Mouse (Mus musculus): ENCODE measurements around the gene Ank2. TPM values are rescaled to one million over a fixed set of nuclear protein-coding genes. Genes with fewer than 3 reads are reported as not detected.

Gene Ank2
- polyA plus RNA-seq, 1 experiment from 2014 or later, result 157 TPM

DNA sequence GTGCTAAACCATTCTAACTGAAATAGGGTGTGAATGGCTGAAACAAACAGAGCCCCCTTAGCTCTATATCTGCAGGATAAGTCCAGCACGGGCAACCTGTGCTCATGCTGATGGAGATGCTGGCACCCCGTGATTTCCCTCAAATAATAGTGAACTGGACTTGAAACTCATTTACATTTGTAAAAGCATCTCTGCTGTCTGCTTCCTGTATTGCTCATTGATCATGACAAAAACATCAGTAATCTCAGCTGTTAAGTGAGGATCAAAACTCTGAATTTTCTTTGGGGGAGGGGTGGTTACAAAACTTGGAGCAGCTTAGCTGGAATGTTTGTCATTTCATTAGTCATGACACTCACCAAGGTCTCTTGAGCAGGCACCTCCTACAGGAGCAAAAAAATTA is 533.4 kb downstream of the Ank2 start:
- Histone ChIP-seq H3K27ac (replicated peaks) (no peak overlapping the region), H3K9ac (no peak overlapping the region), H3K4me3 (no peak overlapping the region), H3K27me3 (no peaks in the 10 kb centered on the region), H3K36me3 (peaks cover 41% of the 10 kb centered on the region), H3K9me3 (no peaks in the 10 kb centered on the region), H3K4me1 (replicated peaks) (no peaks in the 10 kb centered on the region), H3K4me2 (no peak overlapping the region)
- ATAC-seq (ENCODE audit: low FRiP score, low read depth), result no peak
- WGBS, result 69% methylated on average over 2 of the region's 2 CpGs

DNA sequence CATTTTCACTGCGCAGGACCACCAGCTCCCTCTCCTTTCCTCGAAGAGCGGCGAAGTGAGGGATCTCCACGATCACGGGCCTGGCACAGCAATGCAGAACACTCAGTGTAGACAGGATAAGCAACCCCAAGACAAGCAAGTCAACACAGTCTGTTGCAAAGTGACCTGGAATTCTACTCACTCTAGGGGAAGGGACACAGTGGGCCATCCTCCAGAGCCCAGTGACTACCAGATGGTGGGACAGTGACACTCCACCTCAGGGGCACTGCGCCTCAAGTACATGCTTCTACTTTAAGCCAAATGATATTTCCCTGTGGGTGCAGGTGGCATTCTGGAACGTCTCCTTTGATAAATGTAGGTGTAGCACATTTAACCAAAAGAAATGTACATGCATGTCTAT is 536.8 kb downstream of the Ank2 start:
- H3K27me3 ChIP-seq, result no peaks in the 10 kb centered on the region
- ATAC-seq (ENCODE audit: low FRiP score, low read depth), result no peak
- H3K9ac ChIP-seq, result no peak overlapping the region
- no peak overlapping the region for H3K27ac ChIP-seq (replicated peaks)
- peaks cover 59% of the 10 kb centered on the region for H3K36me3 ChIP-seq
- no peak overlapping the region for H3K4me3 ChIP-seq
- 93% methylated on average over 8 of the region's 8 CpGs for WGBS
- H3K4me2 ChIP-seq, result no peak overlapping the region
- no peaks in the 10 kb centered on the region for H3K9me3 ChIP-seq
- H3K4me1 ChIP-seq (replicated peaks), result no peaks in the 10 kb centered on the region

DNA sequence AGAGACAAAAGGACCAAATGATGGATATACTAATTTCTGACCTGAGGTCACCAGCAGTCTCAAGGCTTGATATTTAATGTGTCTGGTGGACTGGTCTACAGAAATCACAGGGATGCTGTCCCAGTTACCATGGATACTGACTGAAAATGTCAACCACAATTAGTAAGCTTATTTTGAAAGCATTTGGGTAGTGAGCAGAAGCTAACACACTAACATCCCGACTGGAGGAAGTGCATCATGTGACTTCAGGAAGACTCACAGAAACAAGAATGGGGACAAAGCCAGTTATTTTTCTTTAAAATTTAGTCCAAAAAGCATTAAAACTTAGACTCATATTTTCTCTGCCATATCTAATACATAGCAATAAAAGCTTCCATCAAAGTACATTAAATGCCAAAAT is 546.5 kb downstream of the Ank2 start:
- no peak for ATAC-seq (ENCODE audit: low FRiP score, low read depth)
- Histone ChIP-seq H3K9ac (no peak overlapping the region), H3K27ac (replicated peaks) (no peak overlapping the region), H3K36me3 (peaks cover 54% of the 10 kb centered on the region), H3K4me1 (replicated peaks) (no peaks in the 10 kb centered on the region), H3K4me3 (no peak overlapping the region), H3K4me2 (no peak overlapping the region), H3K9me3 (no peaks in the 10 kb centered on the region), H3K27me3 (no peaks in the 10 kb centered on the region)
- 23% methylated on average over 1 of the region's 1 CpGs for WGBS

DNA sequence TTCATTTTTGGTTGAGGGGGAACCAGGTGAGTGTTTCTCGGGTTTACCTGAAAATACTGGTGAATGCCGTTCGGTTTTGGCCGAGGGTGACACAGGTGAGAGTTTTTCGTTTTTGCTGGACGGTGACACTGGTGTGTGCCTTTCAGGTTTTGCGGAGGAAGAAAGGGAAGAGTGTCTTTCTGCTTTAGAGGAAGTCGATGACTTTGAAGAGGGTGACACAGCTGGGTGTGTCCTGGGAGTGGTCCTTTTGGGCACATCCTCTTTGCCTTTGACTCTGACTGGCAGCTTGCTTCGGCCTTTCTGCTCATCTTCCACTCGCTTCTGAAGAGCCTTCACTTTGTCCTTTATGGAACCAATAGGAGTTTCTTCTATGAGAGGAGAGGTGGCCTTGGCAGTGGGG is 552.6 kb downstream of the Ank2 start:
- H3K9me3 ChIP-seq, result no peaks in the 10 kb centered on the region
- H3K27ac ChIP-seq (replicated peaks), result no peak overlapping the region
- WGBS, result 96% methylated on average over 10 of the region's 10 CpGs
- H3K4me1 ChIP-seq (replicated peaks), result no peaks in the 10 kb centered on the region
- H3K4me2 ChIP-seq, result no peak overlapping the region
- ATAC-seq (ENCODE audit: low FRiP score, low read depth), result no peak
- no peak overlapping the region for H3K4me3 ChIP-seq
- no peak overlapping the region for H3K9ac ChIP-seq
- no peaks in the 10 kb centered on the region for H3K27me3 ChIP-seq
- peaks cover 81% of the 10 kb centered on the region for H3K36me3 ChIP-seq

DNA sequence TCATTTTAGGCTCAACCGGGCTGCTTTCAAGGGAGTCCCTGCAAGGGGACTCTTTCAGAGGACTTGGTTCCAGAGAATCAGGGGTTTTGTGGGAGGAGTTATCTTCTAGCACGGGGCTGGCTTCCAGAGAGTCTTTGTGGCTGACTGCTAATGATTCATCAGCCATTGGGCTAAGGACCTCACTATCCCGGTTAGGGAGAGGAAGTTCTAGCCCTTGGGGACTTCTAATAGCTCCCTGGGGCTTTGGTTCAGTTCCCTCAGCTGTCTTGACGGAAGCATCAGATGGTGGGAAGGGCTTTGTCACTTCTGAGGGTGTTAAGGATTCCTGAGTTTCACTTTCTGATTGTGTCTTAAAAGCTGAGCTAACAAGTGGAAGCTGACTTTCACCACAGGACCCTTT is 554.3 kb downstream of the Ank2 start:
- Histone ChIP-seq H3K4me2 (no peak overlapping the region), H3K36me3 (peaks cover 82% of the 10 kb centered on the region), H3K9me3 (no peaks in the 10 kb centered on the region), H3K4me1 (replicated peaks) (no peaks in the 10 kb centered on the region), H3K27ac (replicated peaks) (no peak overlapping the region), H3K4me3 (no peak overlapping the region), H3K27me3 (no peaks in the 10 kb centered on the region), H3K9ac (no peak overlapping the region)
- no peak for ATAC-seq (ENCODE audit: low FRiP score, low read depth)
- 63% methylated on average over 4 of the region's 4 CpGs for WGBS

DNA sequence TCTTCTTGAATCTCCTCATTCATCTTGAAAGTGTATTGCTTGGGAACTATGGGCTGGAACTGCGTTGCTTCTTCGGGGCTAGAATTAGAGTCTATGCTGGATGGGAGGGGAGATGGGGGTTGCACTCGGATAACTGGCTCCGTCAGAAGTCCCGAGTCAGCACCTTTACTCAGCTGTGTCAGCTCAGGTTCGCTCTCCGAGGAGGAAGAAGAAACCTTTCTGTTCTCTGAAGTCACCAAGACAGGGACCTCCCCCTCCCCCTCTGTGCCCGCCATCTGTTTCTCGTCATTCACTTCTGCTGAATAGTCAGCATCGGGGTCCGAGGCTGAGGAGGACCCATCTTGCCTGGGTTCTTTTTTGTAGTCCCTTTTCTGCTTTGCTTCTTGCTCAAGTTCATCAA is 555.1 kb downstream of the Ank2 start:
- no peaks in the 10 kb centered on the region for H3K4me1 ChIP-seq (replicated peaks)
- no peaks in the 10 kb centered on the region for H3K9me3 ChIP-seq
- H3K9ac ChIP-seq, result no peak overlapping the region
- no peak overlapping the region for H3K4me2 ChIP-seq
- H3K27me3 ChIP-seq, result no peaks in the 10 kb centered on the region
- 78% methylated on average over 11 of the region's 11 CpGs for WGBS
- H3K36me3 ChIP-seq, result peaks cover 83% of the 10 kb centered on the region
- no peak overlapping the region for H3K27ac ChIP-seq (replicated peaks)
- H3K4me3 ChIP-seq, result no peak overlapping the region
- no peak for ATAC-seq (ENCODE audit: low FRiP score, low read depth)

DNA sequence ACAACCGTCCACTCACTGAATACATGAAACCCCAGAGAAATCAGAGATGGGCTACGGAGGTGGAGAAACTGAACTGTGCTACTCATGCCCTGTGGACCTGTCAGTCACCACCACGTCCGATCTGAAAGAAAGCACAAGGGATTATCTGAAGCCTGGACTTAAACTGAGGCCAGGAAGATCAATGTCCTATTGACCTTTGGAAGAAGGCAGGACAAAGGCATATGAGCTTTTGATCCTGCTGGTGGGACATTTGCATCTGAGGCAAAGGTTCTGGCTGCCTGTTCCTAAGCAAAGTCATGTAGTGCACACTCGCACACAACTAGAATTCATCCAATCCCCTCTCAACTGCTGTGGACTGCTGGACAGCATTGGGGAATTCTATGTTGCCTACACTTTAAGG is 558.7 kb downstream of the Ank2 start:
- ATAC-seq (ENCODE audit: low FRiP score, low read depth), result no peak
- Histone ChIP-seq H3K27ac (replicated peaks) (no peak overlapping the region), H3K36me3 (peaks cover 75% of the 10 kb centered on the region)

DNA sequence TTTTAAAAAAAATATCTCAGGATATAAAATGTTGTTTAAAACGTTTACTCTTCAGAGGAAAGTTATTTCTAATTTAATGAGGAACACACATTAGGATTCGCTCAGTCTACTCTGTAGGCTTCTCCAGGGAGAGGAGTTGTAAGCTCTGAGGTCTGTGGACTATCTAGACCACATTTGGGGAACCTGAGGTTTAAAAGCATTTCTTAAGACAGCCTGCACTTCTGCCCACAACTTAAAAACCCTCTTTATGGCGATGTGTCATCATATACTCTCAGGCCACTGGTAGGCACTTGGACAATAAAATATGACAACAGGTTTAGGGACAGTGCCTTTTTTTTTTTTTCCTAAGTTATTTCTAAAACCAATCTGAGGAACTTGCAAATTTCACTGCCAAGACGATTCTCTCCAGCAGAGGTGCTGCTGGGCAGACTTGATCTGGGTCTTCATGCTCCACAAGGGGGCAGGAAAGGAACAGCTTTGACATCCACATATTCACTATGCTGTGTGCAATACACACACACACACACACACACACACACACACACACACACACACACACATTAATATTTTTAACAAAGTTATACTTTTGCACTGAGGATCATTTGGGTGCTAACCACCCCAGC is 567.2 kb downstream of the Ank2 start:
- H3K36me3 ChIP-seq, result peaks cover 69% of the 10 kb centered on the region
- no peaks in the 10 kb centered on the region for H3K9me3 ChIP-seq
- H3K27me3 ChIP-seq, result no peaks in the 10 kb centered on the region
- WGBS, result 72% methylated on average over 4 of the region's 4 CpGs
- no peak overlapping the region for H3K27ac ChIP-seq (replicated peaks)
- H3K4me3 ChIP-seq, result no peak overlapping the region
- H3K9ac ChIP-seq, result no peak overlapping the region
- H3K4me1 ChIP-seq (replicated peaks), result no peaks in the 10 kb centered on the region
- H3K4me2 ChIP-seq, result no peak overlapping the region
- ATAC-seq (ENCODE audit: low FRiP score, low read depth), result peak; percentile 72; the same call in 1 of the 2 replicates

More for the DNA sequence above, 558.7 kb downstream of the Ank2 start:
- Histone ChIP-seq H3K9ac (no peak overlapping the region), H3K4me1 (replicated peaks) (no peaks in the 10 kb centered on the region), H3K4me3 (no peak overlapping the region), H3K4me2 (no peak overlapping the region), H3K9me3 (no peaks in the 10 kb centered on the region), H3K27me3 (no peaks in the 10 kb centered on the region)
- WGBS, result 61% methylated on average over 5 of the region's 5 CpGs

DNA sequence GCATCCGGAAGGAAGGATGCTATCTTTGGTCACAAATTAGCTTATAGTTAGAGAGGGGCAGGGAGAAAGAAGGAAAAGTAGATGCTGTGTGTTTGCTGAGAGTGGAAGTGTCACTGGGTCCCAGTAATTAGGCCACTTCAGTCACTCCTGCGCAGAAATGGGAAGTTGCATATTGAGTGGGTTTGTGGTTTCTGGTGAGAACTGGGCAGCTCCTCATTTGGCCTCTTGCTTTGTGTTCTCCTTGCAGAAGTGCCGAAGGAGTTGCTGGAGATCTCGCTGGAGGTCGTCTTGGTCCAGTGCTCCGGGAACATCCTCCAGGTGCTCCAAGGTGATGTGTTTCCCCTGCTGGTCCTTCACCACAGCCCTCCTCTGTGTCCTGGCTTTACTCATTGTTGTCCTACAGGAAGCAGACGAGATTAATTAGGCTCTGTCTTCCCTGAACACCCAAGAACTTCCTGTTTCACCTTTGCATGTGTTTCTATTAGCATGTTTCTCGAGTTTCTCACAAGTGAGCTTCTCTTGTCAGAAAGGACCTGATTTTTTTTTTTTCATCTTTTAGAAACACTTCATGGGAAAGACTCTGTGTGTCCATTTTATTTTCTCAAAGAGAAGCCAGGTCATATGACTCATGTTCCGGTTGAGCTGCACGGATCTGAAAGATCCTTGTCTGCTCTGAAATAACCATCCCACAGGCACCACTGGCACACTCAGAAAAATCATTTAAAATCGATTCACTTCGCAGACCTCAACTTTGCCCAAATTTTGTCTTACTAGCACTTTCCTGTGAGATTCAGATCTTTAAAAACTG is 575.4 kb downstream of the Ank2 start:
- no peak for ATAC-seq (ENCODE audit: low FRiP score, low read depth)
- WGBS, result 84% methylated on average over 12 of the region's 12 CpGs

DNA sequence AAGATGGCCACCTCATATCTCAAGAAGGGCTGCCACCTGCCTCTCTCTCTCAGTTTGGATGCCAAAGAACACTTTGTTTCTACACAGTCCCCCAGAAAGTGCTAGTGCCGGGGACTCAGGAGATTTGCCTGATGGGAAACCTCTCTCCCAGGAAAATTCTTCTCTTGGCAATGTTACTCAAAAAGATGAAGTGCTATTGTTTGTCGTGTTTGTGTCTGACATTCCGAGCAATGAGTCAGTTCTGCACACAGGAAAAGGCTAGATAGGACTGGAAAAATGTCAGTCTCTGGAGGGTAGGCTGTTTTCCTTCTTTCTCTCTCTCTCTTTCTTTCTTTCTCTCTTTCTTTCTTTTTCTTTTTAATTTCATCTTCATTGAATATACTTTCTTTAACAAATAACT is 577.2 kb downstream of the Ank2 start:
- Histone ChIP-seq H3K4me3 (no peak overlapping the region), H3K36me3 (peaks cover 23% of the 10 kb centered on the region), H3K9ac (no peak overlapping the region), H3K9me3 (no peaks in the 10 kb centered on the region), H3K27me3 (no peaks in the 10 kb centered on the region), H3K4me2 (no peak overlapping the region), H3K4me1 (replicated peaks) (no peaks in the 10 kb centered on the region), H3K27ac (replicated peaks) (no peak overlapping the region)
- no peak for ATAC-seq (ENCODE audit: low FRiP score, low read depth)
- 79% methylated on average over 3 of the region's 3 CpGs for WGBS

More for the DNA sequence above, 575.4 kb downstream of the Ank2 start:
- Histone ChIP-seq H3K4me2 (no peak overlapping the region), H3K27ac (replicated peaks) (no peak overlapping the region), H3K36me3 (peaks cover 36% of the 10 kb centered on the region), H3K4me1 (replicated peaks) (no peaks in the 10 kb centered on the region), H3K4me3 (no peak overlapping the region), H3K9ac (no peak overlapping the region), H3K9me3 (no peaks in the 10 kb centered on the region), H3K27me3 (no peaks in the 10 kb centered on the region)

DNA sequence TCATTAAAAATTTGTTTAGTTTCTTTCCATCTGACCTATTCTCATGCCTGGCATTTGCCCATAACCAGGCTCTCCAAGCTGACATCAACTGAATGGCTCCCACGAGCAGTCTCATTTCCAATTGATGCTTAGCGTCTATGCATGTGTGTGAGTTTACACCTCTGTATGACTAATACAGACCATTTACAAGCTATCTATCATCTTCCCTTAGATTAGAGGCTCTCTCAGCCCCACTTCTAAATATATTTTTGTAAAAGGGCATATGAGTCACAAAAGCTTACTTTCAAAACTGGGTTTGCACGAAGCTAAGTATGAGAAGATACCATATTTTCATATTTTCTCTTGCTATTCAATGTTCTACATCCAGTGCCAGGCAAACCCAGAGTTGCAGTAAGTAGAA is 578.9 kb downstream of the Ank2 start:
- Histone ChIP-seq H3K4me2 (no peak overlapping the region), H3K27ac (replicated peaks) (no peak overlapping the region), H3K9me3 (no peaks in the 10 kb centered on the region), H3K9ac (no peak overlapping the region), H3K4me3 (no peak overlapping the region), H3K36me3 (peaks cover 15% of the 10 kb centered on the region), H3K27me3 (no peaks in the 10 kb centered on the region), H3K4me1 (replicated peaks) (no peaks in the 10 kb centered on the region)
- ATAC-seq (ENCODE audit: low FRiP score, low read depth), result no peak
- 85% methylated on average over 3 of the region's 3 CpGs for WGBS

DNA sequence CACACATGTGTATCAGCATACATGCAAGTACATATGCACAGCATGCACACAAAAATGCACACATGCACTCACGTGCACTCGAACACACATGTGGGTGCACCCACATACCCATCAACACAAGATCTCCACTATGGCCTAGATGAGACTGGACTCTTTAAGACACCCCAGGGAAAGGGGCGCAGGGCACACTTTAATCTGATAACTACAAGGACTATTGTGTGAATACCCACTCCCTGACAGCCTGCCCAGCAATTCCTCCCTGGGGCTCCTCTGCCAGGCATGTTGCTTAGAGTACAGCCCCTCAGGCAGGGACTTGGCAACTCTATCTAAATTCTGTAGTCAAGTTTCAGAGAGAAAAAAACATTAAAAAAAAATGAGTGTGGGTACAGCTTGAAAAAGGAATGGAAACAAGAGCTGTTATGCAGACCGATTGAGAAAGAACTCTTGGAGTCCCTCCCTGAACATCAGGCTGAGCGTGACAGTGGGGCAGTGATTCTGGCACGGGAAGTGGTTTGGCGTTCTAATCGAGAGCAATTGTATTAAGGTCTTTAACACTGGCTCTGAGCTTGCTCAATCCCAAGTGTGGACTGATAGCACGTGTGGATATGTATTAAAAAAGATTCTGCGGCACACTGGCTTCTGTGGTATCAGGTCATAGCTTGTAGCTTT is 580.2 kb downstream of the Ank2 start:
- H3K4me1 ChIP-seq (replicated peaks), result no peaks in the 10 kb centered on the region
- 81% methylated on average over 10 of the region's 10 CpGs for WGBS
- peak; percentile 66 for ATAC-seq (ENCODE audit: low FRiP score, low read depth)
- no peak overlapping the region for H3K27ac ChIP-seq (replicated peaks)
- peaks cover 15% of the 10 kb centered on the region for H3K36me3 ChIP-seq
- H3K9me3 ChIP-seq, result no peaks in the 10 kb centered on the region
- no peak overlapping the region for H3K4me2 ChIP-seq
- no peaks in the 10 kb centered on the region for H3K27me3 ChIP-seq
- H3K9ac ChIP-seq, result no peak overlapping the region
- no peak overlapping the region for H3K4me3 ChIP-seq

All from hindbrain, embryonic 15.5 days (tissue).